Mouse (Mus musculus) megakaryocyte, embryonic 14.5 days (primary cell): ENCODE results near the gene Myom1.

Experiments
- FLI1 ChIP-seq: IDR thresholded peaks from 2 replicates; pipeline ENCODE4 v1.6.1; 2012; ENCODE audit warnings: low read length, inconsistent platforms, mixed read lengths
- GATA1 ChIP-seq: IDR thresholded peaks from 3 replicates; pipeline ENCODE4 v1.6.1; 2012; ENCODE audit warnings: mixed read lengths, low read length, inconsistent platforms, borderline replicate concordance

DNA sequence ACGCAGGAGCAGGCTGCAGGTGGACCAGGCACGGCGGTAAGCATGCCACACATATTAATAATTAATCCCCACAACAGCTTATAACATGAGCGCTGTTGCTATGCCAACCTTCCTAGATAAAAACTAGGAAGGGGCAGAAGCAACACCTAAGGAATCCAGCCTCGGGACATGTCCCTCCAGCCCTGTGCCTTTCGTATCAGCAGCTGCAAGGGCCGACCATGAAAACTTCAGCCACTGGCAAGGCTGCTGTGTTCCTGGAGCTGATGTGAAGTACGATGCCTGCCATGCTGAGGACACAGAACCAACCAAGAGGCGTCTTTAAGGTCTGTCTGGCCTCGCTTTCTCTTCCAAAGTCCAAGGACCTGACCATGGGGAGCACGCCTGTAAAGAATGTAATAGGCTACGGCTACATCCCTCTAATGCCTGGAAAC is 14.1 kb upstream of the Myom1 start:
- TF ChIP-seq GATA1: no peak
- no peak for TF ChIP-seq FLI1
